Mouse (Mus musculus) liver, adult 2 months (tissue): ENCODE measurements around the gene Tlk1.

Source experiments
- CTCF ChIP-seq: fragments of 200-500 bp; IDR thresholded peaks from 2 replicates; pipeline ENCODE4 v1.5.1; 2011; ENCODE audit warnings: low read depth, low read length, control low read depth
- POLR2A ChIP-seq: fragments of 200-500 bp; IDR thresholded peaks from 2 replicates; pipeline ENCODE4 v1.6.1; 2011; ENCODE audit warnings: low read length, control low read depth; ENCODE audit not compliant: insufficient read depth; ENCODE audit errors: extremely low read depth

DNA sequence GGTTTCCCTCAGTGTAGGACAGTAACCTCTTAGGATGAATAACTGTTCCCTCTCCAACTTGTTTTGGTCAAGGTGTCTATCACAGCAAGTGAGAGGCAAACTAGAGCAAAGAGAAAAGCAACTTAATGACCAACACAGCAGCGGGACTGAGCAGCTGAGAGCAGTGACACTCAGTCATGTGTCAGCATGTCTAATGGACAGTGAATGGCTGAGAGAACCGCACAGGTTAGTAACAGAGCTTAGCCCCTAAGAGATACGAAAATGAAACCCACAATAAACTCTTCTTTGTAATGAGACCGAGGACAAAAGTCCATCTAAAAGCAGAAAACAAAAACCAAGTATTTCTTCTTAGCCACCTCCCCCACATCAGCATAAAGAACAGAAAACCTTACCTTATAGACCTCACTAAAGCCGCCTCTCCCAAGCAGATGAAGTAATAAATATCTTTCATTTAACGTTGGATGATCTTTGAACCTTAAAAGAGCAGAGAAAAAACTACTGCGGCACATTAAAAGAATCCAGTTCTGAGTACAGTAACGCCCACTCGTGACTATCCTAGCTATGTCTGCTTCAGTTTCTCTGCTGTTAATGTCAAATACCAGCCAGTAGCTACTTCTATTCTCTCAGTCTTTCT is 101.8 kb downstream of the Tlk1 start:
- TF ChIP-seq POLR2A (no peak), CTCF (no peak)
